Mouse (Mus musculus): Measurements from ENCODE around the gene ccdc198. TPM values are rescaled to one million over a fixed set of nuclear protein-coding genes. Genes with fewer than 3 reads are reported as not detected.
"Not testable (repeated sequence)": the region's sequence is repeated elsewhere in the genome, so short reads cannot be mapped to it uniquely, and the experiment has no call there.

ccdc198 gene
- polyA plus RNA-seq, 1 experiment from 2014 or later, result 0.55 TPM

DNA sequence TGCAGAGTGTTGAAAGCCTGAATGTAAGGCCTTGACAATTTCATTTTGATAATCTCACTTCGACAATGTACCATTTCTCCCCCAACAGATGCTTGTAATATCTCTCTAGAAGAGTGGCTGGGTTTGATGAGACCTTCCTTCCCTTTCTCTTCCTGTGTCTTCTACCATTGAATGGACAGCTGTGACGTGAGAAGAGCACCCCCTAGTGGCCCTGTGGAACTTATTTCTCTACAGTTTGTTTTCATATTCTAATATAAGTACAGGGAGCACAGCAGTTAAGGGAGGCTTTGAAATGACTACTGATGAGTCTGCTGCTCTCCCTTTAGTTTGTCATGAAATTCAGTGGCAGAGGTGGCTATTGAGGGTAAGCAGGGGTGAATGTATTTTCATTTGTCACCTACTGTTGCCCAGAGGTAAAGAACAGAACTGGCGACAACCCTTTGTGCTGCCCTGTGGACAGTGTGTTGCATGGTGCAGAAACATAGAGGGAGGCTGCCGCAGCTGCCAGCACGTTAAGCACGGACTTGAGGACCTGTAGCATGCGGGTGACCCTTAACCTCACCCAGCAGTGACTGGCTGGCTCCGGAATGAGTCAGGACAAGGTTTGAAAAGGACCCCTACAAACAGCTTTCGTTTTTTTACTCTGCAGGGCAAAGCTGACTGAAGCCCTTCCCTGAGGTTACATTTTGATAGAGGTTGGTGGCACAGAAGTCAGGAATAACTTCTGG lies 10.3 kb downstream of the ccdc198 start:
- 39% methylated on average over 9 of the region's 9 CpGs for WGBS (ENCODE audit: insufficient replicate concordance)
- Histone ChIP-seq H3K9me3 (replicated peaks) (no peaks in the 10 kb centered on the region), H3K27me3 (replicated peaks) (no peaks in the 10 kb centered on the region), H3K9ac (no peak overlapping the region), H3K36me3 (no peaks in the 10 kb centered on the region), H3K4me1 (no peaks in the 10 kb centered on the region), H3K4me2 (no peak overlapping the region), H3K4me3 (no peak overlapping the region), H3K27ac (no peak overlapping the region)
- no peak for ATAC-seq

GRCm38 (mm10) chr14:49231845-49232244 lies 13.4 kb downstream of the ccdc198 start:
- Histone ChIP-seq H3K4me1 (no peaks in the 10 kb centered on the region), H3K27ac (no peak overlapping the region), H3K9ac (no peak overlapping the region), H3K9me3 (replicated peaks) (no peaks in the 10 kb centered on the region), H3K27me3 (replicated peaks) (no peaks in the 10 kb centered on the region), H3K4me3 (no peak overlapping the region), H3K36me3 (no peaks in the 10 kb centered on the region), H3K4me2 (no peak overlapping the region)
- WGBS (ENCODE audit: insufficient replicate concordance), result 61% methylated on average over 3 of the region's 3 CpGs
- no peak for ATAC-seq

DNA sequence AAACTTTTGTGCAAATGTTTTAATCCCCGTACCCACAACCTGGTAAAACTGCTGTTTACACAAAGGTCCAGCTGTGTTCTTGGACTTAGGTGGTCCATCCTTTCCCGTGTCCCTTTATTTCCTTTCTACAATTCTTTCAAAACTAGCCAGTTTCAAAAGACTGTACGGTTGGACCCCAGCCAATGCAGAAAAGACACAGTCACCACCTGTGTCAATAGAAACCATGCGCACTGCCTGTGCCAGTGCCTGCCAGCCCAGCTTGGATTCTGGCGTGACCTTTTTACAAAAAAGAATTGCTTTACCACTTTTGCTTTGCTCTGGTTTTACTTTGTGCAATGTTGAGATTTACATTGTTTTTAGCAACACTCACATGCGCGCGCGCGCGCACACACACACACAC lies 18.3 kb downstream of the ccdc198 start:
- Histone ChIP-seq H3K9ac (no peak overlapping the region), H3K36me3 (no peaks in the 10 kb centered on the region), H3K4me2 (no peak overlapping the region), H3K27ac (no peak overlapping the region), H3K27me3 (replicated peaks) (no peaks in the 10 kb centered on the region), H3K4me1 (no peaks in the 10 kb centered on the region), H3K9me3 (replicated peaks) (no peaks in the 10 kb centered on the region), H3K4me3 (no peak overlapping the region)
- no peak for ATAC-seq
- WGBS (ENCODE audit: insufficient replicate concordance), result 81% methylated on average over 11 of the region's 11 CpGs

GRCm38 (mm10) chr14:49226471-49226870 lies 18.8 kb downstream of the ccdc198 start:
- no peak overlapping the region for H3K4me3 ChIP-seq
- no peak overlapping the region for H3K4me2 ChIP-seq
- no peak for ATAC-seq
- 72% methylated on average over 7 of the region's 7 CpGs for WGBS (ENCODE audit: insufficient replicate concordance)
- no peaks in the 10 kb centered on the region for H3K27me3 ChIP-seq (replicated peaks)
- H3K4me1 ChIP-seq, result no peaks in the 10 kb centered on the region
- no peak overlapping the region for H3K9ac ChIP-seq
- no peak overlapping the region for H3K27ac ChIP-seq
- H3K36me3 ChIP-seq, result no peaks in the 10 kb centered on the region
- no peaks in the 10 kb centered on the region for H3K9me3 ChIP-seq (replicated peaks)

DNA sequence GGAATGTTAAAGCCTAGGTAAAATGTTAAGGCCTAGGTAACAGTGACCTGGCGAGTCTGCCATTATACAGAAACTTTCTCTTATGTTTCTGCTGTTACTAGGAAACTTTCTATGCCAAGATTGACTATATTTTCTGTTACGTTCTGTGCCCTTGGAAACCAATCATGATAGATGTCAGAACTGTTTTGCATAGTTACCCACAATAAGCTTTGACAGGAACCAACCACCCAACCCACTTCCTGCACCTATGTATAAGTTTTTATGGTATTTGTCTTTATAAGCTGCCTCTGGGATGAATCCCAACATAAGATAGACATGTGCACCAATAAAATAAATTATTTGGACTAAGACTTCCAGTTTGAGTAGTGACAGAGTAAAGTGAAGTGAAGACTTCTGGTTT lies 23.5 kb downstream of the ccdc198 start:
- ATAC-seq, result no peak

DNA sequence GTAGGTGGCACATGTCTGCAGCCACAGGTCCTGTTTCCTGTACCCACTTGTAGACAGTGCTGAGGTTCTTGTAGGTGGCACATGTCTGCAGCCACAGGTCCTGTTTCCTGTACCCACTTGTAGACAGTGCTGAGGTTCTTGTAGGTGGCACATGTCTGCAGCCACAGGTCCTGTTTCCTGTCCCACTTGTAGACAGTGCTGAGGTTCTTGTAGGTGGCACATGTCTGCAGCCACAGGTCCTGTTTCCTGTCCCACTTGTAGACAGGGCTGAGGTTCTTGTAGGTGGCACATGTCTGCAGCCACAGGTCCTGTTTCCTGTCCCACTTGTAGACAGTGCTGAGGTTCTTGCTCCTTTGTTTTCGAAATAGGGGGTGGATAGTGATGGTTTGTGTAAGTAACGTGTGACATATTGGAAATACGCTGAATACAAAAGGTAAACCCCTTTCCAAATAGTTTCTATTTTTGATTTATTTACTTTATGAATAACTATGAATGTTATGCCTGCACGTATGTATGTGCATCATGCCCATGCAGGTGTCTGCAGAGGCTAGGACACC lies 25.7 kb downstream of the ccdc198 start:
- not testable (repeated sequence) for H3K36me3 ChIP-seq; H3K27ac ChIP-seq; H3K9ac ChIP-seq; H3K4me3 ChIP-seq; H3K9me3 ChIP-seq (replicated peaks); ATAC-seq; H3K4me2 ChIP-seq; H3K4me1 ChIP-seq; H3K27me3 ChIP-seq (replicated peaks)
- WGBS (ENCODE audit: insufficient replicate concordance), result 66% methylated on average over 4 of the region's 4 CpGs

More for the DNA sequence above, 23.5 kb downstream of the ccdc198 start:
- Histone ChIP-seq H3K4me3 (no peak overlapping the region), H3K9me3 (replicated peaks) (no peaks in the 10 kb centered on the region), H3K9ac (no peak overlapping the region), H3K4me1 (no peaks in the 10 kb centered on the region), H3K27me3 (replicated peaks) (no peaks in the 10 kb centered on the region), H3K36me3 (no peaks in the 10 kb centered on the region), H3K4me2 (no peak overlapping the region), H3K27ac (no peak overlapping the region)
- 45% methylated on average over 2 of the region's 2 CpGs for WGBS (ENCODE audit: insufficient replicate concordance)

GRCm38 (mm10) chr14:49218677-49219076 lies 26.6 kb downstream of the ccdc198 start:
- no peaks in the 10 kb centered on the region for H3K4me1 ChIP-seq
- H3K4me3 ChIP-seq, result no peak overlapping the region
- 59% methylated on average over 7 of the region's 7 CpGs for WGBS (ENCODE audit: insufficient replicate concordance)
- ATAC-seq, result no peak
- H3K27ac ChIP-seq, result no peak overlapping the region
- H3K4me2 ChIP-seq, result no peak overlapping the region
- H3K36me3 ChIP-seq, result no peaks in the 10 kb centered on the region
- H3K9me3 ChIP-seq (replicated peaks), result no peaks in the 10 kb centered on the region
- H3K9ac ChIP-seq, result no peak overlapping the region
- H3K27me3 ChIP-seq (replicated peaks), result no peaks in the 10 kb centered on the region

DNA sequence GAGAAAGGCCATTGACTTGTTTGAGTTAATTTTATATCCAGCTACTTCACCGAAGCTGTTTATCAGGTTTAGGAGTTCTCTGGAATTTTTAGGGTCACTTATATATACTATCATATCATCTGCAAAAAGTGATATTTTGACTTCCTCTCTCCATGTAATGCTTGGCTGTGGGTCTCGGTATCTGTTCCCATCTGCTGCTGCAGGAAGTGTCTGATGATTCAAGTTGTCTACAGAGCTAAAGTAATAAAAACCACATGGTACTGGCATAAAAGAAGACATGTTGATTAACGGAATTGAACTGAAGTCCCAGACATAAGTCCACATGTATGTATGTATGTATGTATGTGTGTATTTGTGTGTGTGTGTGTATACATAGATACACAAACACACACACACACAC lies 35.1 kb downstream of the ccdc198 start:
- H3K4me1 ChIP-seq; H3K4me3 ChIP-seq; H3K9ac ChIP-seq; H3K4me2 ChIP-seq; H3K36me3 ChIP-seq; H3K27me3 ChIP-seq (replicated peaks); H3K9me3 ChIP-seq (replicated peaks); H3K27ac ChIP-seq; ATAC-seq: not testable (repeated sequence)
- 62% methylated on average over 3 of the region's 3 CpGs for WGBS (ENCODE audit: insufficient replicate concordance)

- Histone ChIP-seq H3K36me3 (no peaks in the 10 kb centered on the region), H3K27me3 (replicated peaks) (no peaks in the 10 kb centered on the region), H3K27ac (no peak overlapping the region), H3K9me3 (replicated peaks) (no peaks in the 10 kb centered on the region), H3K4me3 (no peak overlapping the region), H3K9ac (no peak overlapping the region), H3K4me1 (no peaks in the 10 kb centered on the region), H3K4me2 (no peak overlapping the region)
- WGBS (ENCODE audit: insufficient replicate concordance), result 65% methylated on average over 9 of the region's 9 CpGs
- no peak for ATAC-seq
Measured at GRCm38 (mm10) chr14:49201073-49201778, 44.0 kb downstream of the ccdc198 start.

- no peaks in the 10 kb centered on the region for H3K36me3 ChIP-seq
- H3K27ac ChIP-seq, result no peak overlapping the region
- no peak overlapping the region for H3K4me2 ChIP-seq
- H3K4me3 ChIP-seq, result no peak overlapping the region
- no peak for ATAC-seq
- H3K9me3 ChIP-seq (replicated peaks), result no peaks in the 10 kb centered on the region
- H3K27me3 ChIP-seq (replicated peaks), result no peaks in the 10 kb centered on the region
- no peaks in the 10 kb centered on the region for H3K4me1 ChIP-seq
- 78% methylated on average over 2 of the region's 2 CpGs for WGBS (ENCODE audit: insufficient replicate concordance)
- no peak overlapping the region for H3K9ac ChIP-seq
Measured at GRCm38 (mm10) chr14:49197031-49197527, 48.2 kb downstream of the ccdc198 start.

DNA sequence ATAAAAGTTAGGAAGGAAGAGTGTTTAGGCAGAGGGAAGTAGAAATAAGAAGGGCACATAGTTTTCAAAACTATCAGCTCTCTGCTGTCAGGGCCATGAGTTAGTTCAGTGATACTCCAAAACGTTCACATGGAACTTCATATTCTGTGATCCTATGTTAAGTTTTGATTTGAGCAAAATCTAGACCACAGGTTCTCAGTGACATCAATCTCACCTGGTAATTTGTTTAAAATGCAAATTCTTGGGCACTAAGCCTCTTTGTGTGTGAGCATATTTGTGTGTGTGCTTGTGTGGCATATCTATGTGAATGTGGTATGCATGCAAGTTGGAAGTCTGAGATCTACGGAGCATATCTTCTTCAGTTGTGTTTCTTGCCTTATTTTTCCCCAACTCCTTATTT lies 59.0 kb downstream of the ccdc198 start:
- Histone ChIP-seq H3K27me3 (replicated peaks) (no peaks in the 10 kb centered on the region), H3K4me3 (no peak overlapping the region), H3K36me3 (peaks cover 66% of the 10 kb centered on the region), H3K27ac (no peak overlapping the region), H3K9ac (no peak overlapping the region), H3K9me3 (replicated peaks) (no peaks in the 10 kb centered on the region), H3K4me1 (no peaks in the 10 kb centered on the region), H3K4me2 (no peak overlapping the region)
- no peak for ATAC-seq
- WGBS (ENCODE audit: insufficient replicate concordance), result 81% methylated on average over 2 of the region's 2 CpGs

DNA sequence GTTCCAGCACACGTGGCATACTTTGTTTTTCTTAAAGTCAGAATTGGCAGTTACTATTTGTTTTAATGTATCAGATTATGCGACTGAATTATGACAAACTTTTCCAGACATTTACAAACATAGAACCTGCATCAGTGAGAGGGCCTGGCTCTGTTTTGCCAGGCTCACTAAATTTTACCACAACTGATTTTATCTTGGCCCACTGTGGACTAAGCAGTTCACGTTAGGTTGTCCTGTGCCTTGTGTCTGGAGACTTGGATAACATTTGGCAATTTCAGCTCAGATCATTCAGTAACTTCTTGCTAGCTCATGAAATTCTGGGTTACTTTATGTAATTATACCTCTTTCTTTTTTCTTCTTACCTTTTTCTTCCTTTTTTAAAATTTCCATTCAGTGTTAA lies 65.5 kb downstream of the ccdc198 start:
- ATAC-seq, result no peak
- 57% methylated on average over 3 of the region's 3 CpGs for WGBS (ENCODE audit: insufficient replicate concordance)
- no peak overlapping the region for H3K27ac ChIP-seq
- peaks cover 41% of the 10 kb centered on the region for H3K36me3 ChIP-seq
- no peak overlapping the region for H3K9ac ChIP-seq
- H3K27me3 ChIP-seq (replicated peaks), result no peaks in the 10 kb centered on the region
- no peak overlapping the region for H3K4me3 ChIP-seq
- peaks cover 4% of the 10 kb centered on the region; the same call in 1 of the 2 replicates for H3K4me1 ChIP-seq
- no peak overlapping the region for H3K4me2 ChIP-seq
- H3K9me3 ChIP-seq (replicated peaks), result no peaks in the 10 kb centered on the region

All from liver, embryonic 12.5 days (tissue).